Mouse (Mus musculus): Measurements from ENCODE around the gene Zfp408. TPM values are rescaled to one million over a fixed set of nuclear protein-coding genes. Genes with fewer than 3 reads are reported as not detected.
"Not testable (repeated sequence)": the region's sequence is repeated elsewhere in the genome, so short reads cannot be mapped to it uniquely, and the experiment has no call there.

Gene Zfp408
- polyA plus RNA-seq, 1 experiment from 2014 or later: 5.9 TPM

DNA sequence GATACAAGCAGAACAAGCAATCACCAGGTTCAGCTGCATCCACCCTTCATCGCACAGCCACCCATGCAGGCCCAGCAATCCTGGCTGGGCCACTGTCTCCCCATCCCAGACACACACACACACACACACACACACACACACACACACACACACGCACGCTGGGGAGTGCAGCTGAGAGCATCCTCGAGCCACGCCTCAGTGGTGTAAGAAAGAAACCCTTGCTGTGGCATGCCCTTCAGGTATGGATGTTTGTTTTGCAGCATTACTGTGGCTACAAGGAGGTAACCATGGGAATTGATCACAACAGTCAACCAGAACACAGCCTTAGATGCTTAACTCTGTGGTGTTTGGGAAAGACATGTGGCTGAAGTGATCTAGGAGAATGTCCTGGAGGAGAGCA lies 17.3 kb downstream of the Zfp408 start:
- Histone ChIP-seq H3K27ac (no peak overlapping the region), H3K27me3 (replicated peaks) (peaks cover 9% of the 10 kb centered on the region; the same call in 1 of the 2 replicates), H3K9me3 (replicated peaks) (no peaks in the 10 kb centered on the region), H3K9ac (no peak overlapping the region), H3K36me3 (no peaks in the 10 kb centered on the region), H3K4me3 (no peak overlapping the region), H3K4me2 (no peak overlapping the region), H3K4me1 (peaks cover 37% of the 10 kb centered on the region)
- no peak for ATAC-seq
- WGBS (ENCODE audit: insufficient replicate concordance): 73% methylated on average over 5 of the region's 5 CpGs

DNA sequence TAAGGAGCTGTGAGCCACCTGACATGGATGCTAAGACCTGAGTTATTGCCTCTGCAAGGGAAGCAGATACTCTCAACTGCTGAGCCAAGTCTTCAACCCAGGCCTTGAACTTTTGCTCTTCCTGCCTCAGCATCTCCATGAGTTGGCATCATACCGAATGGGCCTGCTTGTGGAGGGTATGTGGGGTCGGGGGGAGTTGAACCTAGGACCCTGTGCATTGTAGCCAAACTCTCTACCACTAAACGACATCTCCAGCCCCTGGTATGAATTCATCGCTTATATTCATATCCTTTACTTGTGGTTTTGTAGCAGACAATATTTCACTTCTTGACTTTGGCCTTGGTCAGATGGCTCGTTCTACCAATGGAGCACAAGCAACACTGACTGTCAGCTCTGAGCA lies 17.8 kb downstream of the Zfp408 start:
- Histone ChIP-seq H3K27me3 (replicated peaks) (peaks cover 9% of the 10 kb centered on the region; the same call in 1 of the 2 replicates), H3K36me3 (no peaks in the 10 kb centered on the region), H3K4me3 (no peak overlapping the region), H3K9me3 (replicated peaks) (no peaks in the 10 kb centered on the region), H3K9ac (no peak overlapping the region), H3K27ac (no peak overlapping the region), H3K4me1 (peaks cover 33% of the 10 kb centered on the region), H3K4me2 (no peak overlapping the region)
- no peak for ATAC-seq
- WGBS (ENCODE audit: insufficient replicate concordance): 74% methylated on average over 5 of the region's 5 CpGs

GRCm38 (mm10) chr2:91630384-91630783 lies 19.2 kb downstream of the Zfp408 start:
- Histone ChIP-seq H3K9ac (no peak overlapping the region), H3K4me2 (no peak overlapping the region), H3K27ac (no peak overlapping the region), H3K4me3 (no peak overlapping the region), H3K36me3 (0 out of 2 replicates have a peak, but pooled peaks cover under 1% of the 10 kb centered on the region), H3K27me3 (replicated peaks) (peaks cover 9% of the 10 kb centered on the region; the same call in 1 of the 2 replicates), H3K4me1 (peaks cover 19% of the 10 kb centered on the region), H3K9me3 (replicated peaks) (no peaks in the 10 kb centered on the region)
- no peak for ATAC-seq
- 79% methylated on average over 12 of the region's 12 CpGs for whole genome bisulfite sequencing (ENCODE audit: insufficient replicate concordance)

GRCm38 (mm10) chr2:91629682-91630081 lies 19.9 kb downstream of the Zfp408 start:
- H3K27me3 ChIP-seq (replicated peaks): peaks cover 9% of the 10 kb centered on the region; the same call in 1 of the 2 replicates
- H3K9ac ChIP-seq: no peak overlapping the region
- WGBS (ENCODE audit: insufficient replicate concordance): 72% methylated on average over 18 of the region's 18 CpGs
- ATAC-seq: no peak
- H3K4me3 ChIP-seq: no peak overlapping the region
- peaks cover 12% of the 10 kb centered on the region for H3K4me1 ChIP-seq
- no peaks in the 10 kb centered on the region for H3K9me3 ChIP-seq (replicated peaks)
- H3K4me2 ChIP-seq: no peak overlapping the region
- peaks cover 4% of the 10 kb centered on the region; the same call in 1 of the 2 replicates for H3K36me3 ChIP-seq
- H3K27ac ChIP-seq: no peak overlapping the region

- Histone ChIP-seq H3K4me2 (no peak overlapping the region), H3K36me3 (peaks cover 19% of the 10 kb centered on the region), H3K9ac (no peak overlapping the region), H3K4me1 (no peaks in the 10 kb centered on the region), H3K27ac (no peak overlapping the region), H3K27me3 (replicated peaks) (peaks cover 9% of the 10 kb centered on the region; the same call in 1 of the 2 replicates), H3K9me3 (replicated peaks) (no peaks in the 10 kb centered on the region), H3K4me3 (no peak overlapping the region)
- WGBS (ENCODE audit: insufficient replicate concordance): 85% methylated on average over 8 of the region's 8 CpGs
- ATAC-seq: no peak
Observed at GRCm38 (mm10) chr2:91628171-91628570, 21.4 kb downstream of the Zfp408 start.

GRCm38 (mm10) chr2:91627486-91627885 lies 22.1 kb downstream of the Zfp408 start:
- H3K9ac ChIP-seq: no peak overlapping the region
- no peak overlapping the region for H3K4me2 ChIP-seq
- H3K36me3 ChIP-seq: peaks cover 26% of the 10 kb centered on the region
- no peak overlapping the region for H3K27ac ChIP-seq
- H3K4me3 ChIP-seq: no peak overlapping the region
- H3K9me3 ChIP-seq (replicated peaks): no peaks in the 10 kb centered on the region
- no peaks in the 10 kb centered on the region for H3K4me1 ChIP-seq
- peaks cover 9% of the 10 kb centered on the region; the same call in 1 of the 2 replicates for H3K27me3 ChIP-seq (replicated peaks)
- no peak for ATAC-seq
- WGBS (ENCODE audit: insufficient replicate concordance): 62% methylated on average over 5 of the region's 5 CpGs

DNA sequence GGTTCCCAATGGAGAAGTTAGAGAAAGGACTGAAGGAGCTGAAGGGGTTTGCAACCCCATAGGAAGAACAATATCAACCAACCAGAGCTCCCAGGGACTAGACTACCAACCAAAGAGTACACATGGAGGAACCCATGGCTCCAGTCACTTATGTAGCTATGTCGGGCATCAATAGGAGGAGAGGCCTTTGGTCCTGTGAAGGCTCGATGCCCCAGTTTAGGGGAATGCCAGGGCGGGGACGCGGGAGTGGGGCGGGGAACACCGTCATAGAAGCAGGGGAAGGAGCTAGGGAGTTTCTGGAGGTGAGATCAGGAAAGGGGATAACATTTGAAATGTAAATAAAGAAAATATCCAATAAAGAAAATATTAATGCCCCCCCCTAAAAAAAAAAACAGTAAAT lies 26.2 kb downstream of the Zfp408 start:
- not testable (repeated sequence) for H3K27me3 ChIP-seq (replicated peaks); H3K9ac ChIP-seq; H3K4me1 ChIP-seq; H3K4me2 ChIP-seq; H3K4me3 ChIP-seq; ATAC-seq; H3K27ac ChIP-seq; H3K9me3 ChIP-seq (replicated peaks)
- peaks cover 67% of the 10 kb centered on the region for H3K36me3 ChIP-seq
- WGBS (ENCODE audit: insufficient replicate concordance): 91% methylated on average over 7 of the region's 7 CpGs

DNA sequence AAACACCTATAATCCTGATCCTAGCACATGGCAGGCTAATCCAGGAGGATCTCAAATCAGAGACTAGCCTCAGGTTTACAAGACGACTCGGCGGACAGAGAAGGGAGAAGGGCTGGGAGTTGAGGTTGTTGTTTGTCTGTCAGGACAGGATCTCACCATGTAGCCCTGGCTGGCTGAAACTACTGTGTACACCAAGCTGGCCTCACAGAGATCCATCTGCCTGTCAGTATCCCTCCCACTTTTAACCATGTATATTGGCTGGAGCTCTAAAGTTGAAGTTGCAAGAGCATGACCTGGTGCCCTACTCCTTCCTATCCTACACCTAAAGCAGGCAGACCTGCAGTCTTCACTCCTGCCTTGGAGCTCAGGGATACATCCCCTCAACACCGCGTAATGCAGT lies 27.2 kb downstream of the Zfp408 start:
- ATAC-seq: no peak
- peaks cover 77% of the 10 kb centered on the region for H3K36me3 ChIP-seq
- WGBS (ENCODE audit: insufficient replicate concordance): 90% methylated on average over 5 of the region's 5 CpGs
- H3K27ac ChIP-seq: no peak overlapping the region
- no peak overlapping the region for H3K4me3 ChIP-seq
- H3K4me2 ChIP-seq: no peak overlapping the region
- no peak overlapping the region for H3K9ac ChIP-seq
- no peaks in the 10 kb centered on the region for H3K4me1 ChIP-seq
- no peaks in the 10 kb centered on the region for H3K9me3 ChIP-seq (replicated peaks)
- 0 out of 2 replicates have a peak, but pooled peaks cover under 1% of the 10 kb centered on the region for H3K27me3 ChIP-seq (replicated peaks)

- H3K4me2 ChIP-seq; H3K4me1 ChIP-seq; H3K27ac ChIP-seq; ATAC-seq; H3K4me3 ChIP-seq; H3K9me3 ChIP-seq (replicated peaks); H3K9ac ChIP-seq; H3K27me3 ChIP-seq (replicated peaks): not testable (repeated sequence)
- H3K36me3 ChIP-seq: peaks cover 87% of the 10 kb centered on the region
Observed at GRCm38 (mm10) chr2:91609370-91609769, 40.2 kb downstream of the Zfp408 start.

- no peak overlapping the region for H3K4me2 ChIP-seq
- no peaks in the 10 kb centered on the region for H3K4me1 ChIP-seq
- ATAC-seq: no peak
- no peaks in the 10 kb centered on the region for H3K9me3 ChIP-seq (replicated peaks)
- WGBS (ENCODE audit: insufficient replicate concordance): 75% methylated on average over 4 of the region's 4 CpGs
- no peak overlapping the region for H3K27ac ChIP-seq
- no peak overlapping the region for H3K9ac ChIP-seq
- no peak overlapping the region for H3K4me3 ChIP-seq
- H3K36me3 ChIP-seq: peaks cover 94% of the 10 kb centered on the region
- H3K27me3 ChIP-seq (replicated peaks): no peaks in the 10 kb centered on the region
Observed at GRCm38 (mm10) chr2:91602389-91602788, 47.2 kb downstream of the Zfp408 start.

- WGBS (ENCODE audit: insufficient replicate concordance): 89% methylated on average over 4 of the region's 4 CpGs
- Histone ChIP-seq H3K27me3 (replicated peaks) (no peaks in the 10 kb centered on the region), H3K9me3 (replicated peaks) (no peaks in the 10 kb centered on the region), H3K4me3 (no peak overlapping the region), H3K9ac (no peak overlapping the region), H3K36me3 (peaks cover 95% of the 10 kb centered on the region), H3K4me2 (no peak overlapping the region), H3K4me1 (no peaks in the 10 kb centered on the region), H3K27ac (no peak overlapping the region)
- no peak for ATAC-seq
Observed at GRCm38 (mm10) chr2:91600475-91600874, 49.1 kb downstream of the Zfp408 start.
